Mouse (Mus musculus) induced T-regulatory cell, adult 2 months (primary cell): ENCODE measurements around the gene Dennd5a.

Experiments
- DNase-seq: peaks from one replicate; pipeline ENCODE4 v3.0.0-alpha.2; 2012; ENCODE audit warnings: low read depth

Dennd5a gene

DNA sequence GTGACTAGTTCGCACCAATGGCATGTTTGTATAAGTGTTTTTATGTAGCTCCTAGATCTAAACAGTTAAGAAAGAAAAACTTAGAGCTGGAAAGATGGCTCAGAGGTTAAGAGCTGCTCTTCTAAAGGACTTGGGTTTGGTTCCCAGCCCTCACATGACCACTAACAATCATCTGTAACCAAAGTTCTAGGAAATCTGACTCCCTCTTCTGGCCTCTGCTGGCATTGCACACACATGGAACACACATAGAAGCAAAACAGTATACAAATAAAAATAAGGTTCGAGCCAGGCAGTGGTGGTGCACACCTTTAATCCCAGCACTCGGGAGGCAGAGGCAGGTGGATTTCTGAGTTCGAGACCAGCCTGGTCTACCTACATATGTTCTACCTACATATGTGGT is 3.4 kb upstream of the Dennd5a start:
- peak; percentile 50 for DNase-seq

DNA sequence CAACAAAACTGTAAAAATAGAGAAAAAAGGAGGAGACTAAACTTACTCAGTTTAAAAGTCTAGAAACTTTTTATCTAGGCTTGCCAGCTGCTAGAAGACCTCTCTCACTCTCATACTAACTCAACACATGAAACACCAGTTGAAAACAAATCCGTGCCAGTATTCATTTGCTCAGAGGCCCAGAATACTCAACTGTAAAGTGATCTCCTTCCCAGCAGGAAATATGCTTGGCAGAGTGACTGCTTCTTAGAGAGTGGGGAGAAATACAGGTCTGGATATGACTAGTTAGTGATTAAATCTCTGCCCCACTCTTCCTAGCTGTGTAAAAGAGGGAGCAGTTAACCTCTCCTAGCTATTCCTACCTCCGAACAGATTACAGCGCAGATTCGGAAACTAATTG is 2.3 kb upstream of the Dennd5a start:
- DNase-seq = no peak

DNA sequence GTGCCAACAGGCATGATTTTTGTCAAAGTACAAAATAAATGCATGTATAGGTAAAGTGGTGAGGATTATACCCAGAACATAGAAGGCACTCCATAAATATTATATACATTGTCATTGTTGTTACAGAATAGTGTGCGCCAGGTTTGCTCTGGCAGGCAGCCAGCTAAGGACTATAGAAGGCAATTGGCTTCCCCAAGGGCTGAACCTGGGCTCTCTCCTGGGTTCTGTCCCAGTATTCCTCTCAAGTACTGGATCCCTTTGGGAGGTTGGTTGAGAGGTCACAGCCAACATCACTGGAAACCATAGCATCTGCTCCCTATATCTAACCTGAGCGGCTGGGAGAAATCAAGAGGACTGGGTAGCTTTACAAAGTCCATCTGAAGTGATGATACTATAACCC is 1.3 kb upstream of the Dennd5a start:
- no peak for DNase-seq

DNA sequence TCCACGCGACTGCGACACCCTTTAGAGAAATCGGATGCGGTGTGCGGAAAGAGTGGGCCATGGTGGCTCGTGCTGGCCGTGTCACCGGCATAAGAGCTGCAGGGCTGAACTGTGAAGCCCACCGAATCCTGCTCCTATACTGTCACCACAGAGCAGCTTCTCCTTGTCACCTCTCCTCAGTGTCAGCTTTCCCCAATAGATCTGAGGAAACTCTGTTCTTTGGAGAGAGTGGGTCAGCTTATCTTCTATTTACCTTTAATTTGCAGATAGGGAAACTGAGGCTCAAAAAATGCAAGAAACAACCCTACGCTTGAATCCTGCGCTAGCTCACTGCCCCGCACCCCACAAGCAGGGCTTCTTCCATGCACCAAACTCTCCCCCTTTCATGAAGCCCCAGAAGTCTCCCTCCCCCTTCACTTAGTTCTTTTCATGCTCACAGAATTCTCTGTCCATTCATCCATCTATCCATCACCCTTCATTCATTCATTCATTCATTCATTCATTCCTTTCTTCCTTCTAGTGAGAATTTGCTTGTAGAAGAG is 414 bp upstream of the Dennd5a start:
- no peak for DNase-seq

DNA sequence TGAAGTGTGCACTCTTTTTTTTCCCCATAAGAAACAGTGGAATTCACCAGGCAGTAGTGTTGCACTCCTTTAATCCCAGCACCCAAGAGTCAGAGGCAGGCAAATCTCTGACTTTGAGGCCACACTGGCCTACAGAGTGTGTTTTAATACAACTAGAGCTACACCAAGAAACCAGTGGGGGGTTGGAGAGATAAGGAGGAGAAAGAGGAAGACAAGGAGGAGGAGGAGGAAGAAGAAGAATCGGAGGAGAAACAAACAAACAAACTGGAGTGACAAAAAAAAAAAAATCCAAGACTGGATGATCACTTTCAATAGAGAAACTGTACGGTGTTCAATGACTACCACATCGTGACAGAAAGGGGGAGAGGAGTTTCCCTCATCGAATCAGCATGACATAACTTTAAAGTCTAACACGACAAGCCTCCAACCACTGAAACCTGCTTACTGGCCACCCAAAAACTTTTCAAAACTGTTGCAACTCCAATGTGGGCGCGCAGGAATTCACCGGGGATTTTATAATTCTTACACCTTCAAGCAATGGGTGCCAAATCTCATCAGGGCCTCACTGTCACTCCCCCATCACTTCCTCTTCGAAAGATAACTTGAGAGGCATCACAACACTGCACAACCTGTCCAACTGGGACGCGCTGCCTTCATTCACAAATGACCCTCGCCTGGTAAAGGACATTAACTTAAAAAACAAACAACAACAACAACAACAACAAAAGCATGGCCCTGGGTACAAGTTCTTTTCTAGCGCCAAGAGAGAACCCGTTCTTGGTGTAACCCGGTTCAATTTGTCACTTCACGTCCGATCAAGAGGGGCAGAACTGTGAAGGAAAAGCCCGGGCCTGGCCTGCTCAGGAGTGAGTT is 1.2 kb downstream of the Dennd5a start:
- peak; percentile 84 for DNase-seq

DNA sequence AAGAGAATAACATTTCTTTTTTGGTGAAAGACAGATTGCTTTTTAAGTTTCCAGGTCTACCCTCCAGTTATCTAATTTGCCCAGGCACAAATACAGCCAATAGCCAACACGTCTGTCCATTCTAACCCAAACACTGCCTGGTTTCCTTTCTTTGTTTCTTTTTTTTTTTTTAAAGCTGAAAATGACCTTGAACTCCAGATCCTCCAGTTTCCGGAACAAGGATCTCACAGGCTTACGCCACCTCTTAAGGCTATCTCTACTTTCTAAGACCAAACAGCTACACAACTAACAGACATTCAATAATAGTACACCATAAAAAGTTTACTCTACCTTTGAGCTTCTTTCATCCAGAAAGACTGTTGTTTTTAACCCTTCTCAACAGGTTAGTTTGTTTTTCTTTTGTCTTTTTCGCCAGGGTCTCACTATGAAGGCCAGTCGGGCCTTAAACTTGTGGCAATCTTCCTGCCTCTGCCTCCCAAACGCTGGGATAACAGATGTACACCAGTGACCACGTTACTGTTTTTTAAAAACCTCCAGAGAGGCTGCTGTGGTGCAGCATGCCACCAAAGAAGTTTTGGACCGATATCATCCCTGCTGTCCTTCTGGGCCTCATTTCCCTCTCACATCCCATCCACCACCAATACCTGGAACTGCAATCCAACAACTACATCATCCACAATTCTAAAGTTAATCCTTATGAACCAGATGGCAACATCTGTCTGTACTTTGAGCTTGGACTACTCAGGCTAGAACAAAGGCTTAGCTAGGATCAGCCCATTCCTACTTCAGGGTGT is 2.1 kb downstream of the Dennd5a start:
- no peak for DNase-seq

DNA sequence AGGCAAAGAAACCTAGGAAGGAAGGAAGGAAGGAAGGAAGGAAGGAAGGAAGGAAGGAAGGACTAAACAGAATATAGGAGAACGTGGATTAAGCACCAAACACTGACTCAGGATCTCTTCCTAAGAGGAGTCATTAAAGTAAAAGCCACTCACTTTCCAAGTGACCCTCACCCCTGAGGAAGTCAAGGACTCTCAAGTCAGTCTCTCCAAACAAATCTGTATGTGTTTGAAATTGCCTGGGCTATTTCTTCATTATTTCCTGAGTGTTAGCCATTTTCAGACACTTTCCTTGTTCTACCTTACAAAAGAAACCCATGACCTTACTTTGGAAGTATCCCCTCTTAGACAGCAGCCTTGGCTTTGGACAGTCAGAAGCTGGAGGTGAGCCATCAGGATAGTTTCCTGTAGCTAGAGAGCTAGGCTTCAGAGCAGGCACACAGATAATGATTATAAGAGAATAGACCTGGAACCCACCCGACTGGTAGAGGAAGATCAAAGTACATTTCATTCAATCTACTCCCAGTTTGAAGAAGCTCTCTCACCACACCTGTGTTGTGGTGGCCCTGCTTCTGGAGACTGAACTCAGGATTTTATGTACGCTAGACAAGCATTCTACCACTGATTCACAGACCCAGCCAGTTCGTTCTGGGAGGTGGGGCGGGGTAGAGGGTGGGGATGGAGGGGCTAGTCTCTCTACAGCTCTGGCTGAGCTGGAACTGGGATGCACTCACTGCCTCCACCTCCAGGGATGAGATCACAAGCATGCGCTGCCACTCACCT is 5.5 kb downstream of the Dennd5a start:
- DNase-seq = no peak

DNA sequence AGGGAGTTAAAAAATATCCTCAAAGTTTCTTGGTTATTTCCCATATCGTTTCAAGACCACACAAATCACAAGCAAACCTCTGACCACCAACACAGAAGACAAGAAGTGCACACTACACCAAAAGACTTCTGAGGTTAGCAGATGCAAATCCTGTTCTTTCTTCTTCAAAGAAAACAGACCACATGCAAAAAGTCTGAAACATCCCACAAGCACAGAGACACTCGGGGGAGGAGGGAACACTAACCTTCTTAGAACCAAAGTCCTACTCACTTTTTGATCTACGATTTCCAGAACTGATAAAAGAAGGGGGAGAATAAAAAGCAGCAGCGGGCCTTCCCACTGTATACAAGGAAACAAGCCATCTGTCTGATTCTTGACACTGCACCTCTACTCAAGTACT is 9.0 kb downstream of the Dennd5a start:
- DNase-seq = peak; percentile 76

DNA sequence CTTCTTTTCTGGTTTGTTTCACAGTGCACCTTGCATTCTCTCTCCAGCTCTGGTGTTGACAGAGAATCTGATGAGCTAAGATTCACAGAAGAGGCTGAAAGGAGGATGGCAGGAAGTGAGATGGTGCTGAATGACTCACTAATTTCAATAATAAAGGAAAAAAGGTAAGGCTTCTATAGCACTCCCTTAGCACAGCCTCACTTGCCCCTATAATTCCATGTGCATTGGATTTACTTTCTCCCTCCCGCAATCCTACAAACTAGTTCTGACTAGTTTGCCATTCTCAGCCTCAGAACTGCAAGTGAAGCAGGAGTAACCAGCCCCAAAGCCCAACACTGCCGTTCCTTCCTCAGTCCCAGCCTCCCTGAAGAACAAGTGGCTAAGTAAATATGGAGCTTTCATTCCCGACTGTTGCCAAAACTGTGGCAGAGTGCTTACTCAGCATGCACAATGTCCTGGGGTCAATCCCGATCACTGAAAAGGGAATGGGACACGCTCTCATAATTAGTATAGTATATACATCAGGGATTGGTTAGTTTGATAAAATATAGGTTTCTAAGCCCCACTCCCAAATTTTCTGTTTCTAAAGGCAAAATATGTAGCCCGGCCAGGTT is 15.7 kb downstream of the Dennd5a start:
- no peak for DNase-seq

DNA sequence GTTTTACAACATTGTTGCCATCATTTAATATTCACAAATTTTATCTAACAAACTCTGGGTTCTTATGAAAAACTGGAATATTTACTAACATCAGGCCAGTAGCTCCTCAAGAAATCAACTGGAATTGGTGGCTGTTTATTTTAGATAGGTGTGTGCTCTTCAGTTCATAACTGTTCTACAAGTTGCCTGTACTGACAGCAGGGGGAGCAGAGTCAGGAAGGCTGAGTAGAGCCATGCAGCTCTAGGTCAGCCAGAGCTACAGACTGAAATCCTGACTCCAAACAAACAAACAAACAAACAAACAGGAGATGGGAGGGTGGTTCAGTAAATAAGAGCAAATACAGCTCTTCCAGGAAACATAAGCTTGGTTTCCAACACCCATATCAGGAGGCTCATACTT is 30.6 kb downstream of the Dennd5a start:
- DNase-seq = no peak

DNA sequence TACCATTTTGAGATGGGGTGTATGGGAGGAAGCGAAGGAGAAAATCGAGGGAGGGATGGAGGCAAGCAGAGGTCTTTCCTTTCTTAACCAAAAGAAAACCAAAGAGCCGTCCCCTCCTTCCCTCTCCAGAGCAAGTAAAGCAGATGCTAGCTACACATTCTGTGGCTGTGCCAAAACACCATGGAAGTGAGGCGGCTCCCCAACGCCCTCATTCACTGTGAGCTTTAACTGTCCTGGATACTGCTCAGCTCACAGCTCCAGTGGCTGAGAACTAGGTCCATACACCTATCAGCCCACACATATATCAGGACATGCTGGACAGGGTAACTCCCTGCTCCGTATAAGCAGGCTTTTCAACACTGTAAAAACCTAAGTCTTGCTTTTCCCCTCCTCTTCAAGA is 31.9 kb downstream of the Dennd5a start:
- no peak for DNase-seq

DNA sequence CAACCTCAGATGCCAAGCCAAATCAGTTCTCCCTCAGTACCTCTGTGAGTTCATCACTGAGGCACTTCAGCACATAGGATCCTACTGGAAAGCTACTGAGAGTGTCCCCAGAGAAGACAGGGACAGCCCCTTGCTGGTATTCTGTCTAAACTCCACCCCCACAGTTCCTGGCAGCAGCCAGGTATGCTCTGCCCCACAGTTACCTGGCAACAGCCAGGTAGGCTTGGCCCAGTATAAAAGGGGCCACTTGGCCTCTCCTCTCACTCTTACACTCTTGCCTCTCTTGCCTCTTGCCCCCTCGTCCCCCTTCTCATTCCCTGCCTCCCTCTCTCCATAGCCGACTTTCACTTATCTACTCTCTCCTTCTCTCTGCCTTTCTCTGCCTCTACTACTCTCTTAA is 35.3 kb downstream of the Dennd5a start:
- DNase-seq = no peak

DNA sequence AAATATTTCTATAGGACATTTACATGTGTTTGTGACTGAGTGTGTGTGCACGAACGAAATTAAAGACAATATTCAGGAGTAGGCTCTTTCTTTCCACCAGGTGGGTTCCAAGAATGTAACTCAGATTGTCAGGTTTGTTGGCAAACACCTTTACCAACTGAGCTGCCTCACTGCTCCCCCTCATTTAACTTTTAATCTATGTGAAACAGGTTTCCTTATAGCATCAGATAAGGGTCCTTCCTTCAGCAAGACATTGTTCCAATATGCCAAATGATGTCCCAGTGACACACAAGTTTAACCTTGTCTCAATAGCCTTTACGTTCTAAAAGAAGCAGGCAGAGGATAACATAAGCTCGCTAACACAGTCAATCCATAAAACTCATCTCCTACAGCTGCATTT is 37.4 kb downstream of the Dennd5a start:
- DNase-seq = no peak

DNA sequence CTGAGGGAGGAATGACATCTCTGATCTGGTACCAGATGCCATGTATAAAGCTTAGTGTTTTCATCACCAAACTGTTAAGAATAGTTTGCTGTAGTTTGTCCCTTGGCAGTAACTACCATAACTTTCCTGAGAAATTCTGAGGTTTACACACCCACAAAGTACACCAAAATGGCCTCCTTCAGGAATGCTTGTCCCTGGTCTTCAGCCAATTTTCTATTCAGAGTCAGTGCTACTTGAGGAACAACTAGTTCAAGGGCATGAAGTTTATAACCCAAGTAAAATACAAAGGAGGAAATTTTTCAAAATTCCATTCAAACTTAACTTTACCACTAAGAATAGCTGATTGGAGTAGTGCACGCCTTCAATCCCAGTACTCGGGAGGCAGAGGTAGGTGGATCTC is 54.1 kb downstream of the Dennd5a start:
- DNase-seq = no peak

DNA sequence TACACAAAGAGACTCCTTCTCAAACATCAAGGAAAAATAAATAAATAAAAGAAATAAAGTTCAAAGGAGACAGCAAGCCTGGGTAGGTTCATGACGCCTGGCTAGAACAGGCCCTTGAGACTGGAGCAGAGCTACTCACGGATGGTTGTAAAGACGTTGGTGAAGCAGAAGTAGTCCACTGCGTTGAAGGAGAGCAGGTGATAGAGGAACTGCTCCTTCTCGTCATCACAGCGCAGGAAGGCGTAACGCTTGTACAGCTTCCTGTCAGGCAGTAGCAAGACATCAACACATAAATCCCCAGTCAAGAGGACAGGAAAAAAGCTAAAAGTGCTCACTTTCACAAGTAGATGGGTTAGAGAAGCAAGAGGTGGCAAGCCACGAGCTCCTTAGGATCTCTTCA is 59.3 kb downstream of the Dennd5a start:
- DNase-seq = no peak

DNA sequence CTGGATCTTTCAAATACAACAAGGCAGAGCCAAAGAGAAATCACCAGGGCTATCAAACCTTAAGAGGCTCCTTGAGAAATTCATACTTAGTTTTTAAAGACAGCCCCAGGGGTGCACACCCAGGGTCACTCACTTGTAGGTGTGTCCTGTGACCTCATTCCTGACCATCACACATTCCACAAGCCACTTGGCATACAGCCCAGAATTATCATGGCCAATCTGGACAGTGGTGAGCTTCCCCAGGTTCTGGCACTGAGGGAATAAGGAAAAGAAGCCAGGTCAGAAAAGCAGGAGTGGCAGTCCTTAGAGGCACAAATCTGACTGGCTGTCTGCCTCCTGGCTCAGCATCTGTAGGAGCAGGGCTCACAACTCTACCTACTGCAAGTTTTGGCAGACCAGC is 61.4 kb downstream of the Dennd5a start:
- DNase-seq = no peak

DNA sequence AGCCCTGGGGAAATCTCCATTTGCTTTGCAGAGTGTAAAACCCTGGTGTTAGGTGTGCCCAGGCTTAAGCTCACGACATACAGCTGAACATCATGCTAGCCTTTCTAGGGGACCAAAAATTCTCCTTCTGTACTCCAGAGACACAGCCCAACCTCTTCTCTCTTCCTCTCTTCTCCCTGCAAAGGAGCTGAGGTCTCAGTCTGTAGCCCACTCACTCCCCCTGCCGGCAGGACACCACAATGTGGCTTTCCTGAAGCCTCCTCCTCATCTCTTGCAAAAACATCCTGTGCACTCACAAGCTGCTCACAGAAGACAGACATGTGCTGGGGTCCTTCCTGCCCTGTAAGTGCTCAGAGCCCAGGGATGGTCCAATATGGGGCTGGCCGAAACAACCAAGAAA is 67.7 kb downstream of the Dennd5a start:
- peak; percentile 55 for DNase-seq

DNA sequence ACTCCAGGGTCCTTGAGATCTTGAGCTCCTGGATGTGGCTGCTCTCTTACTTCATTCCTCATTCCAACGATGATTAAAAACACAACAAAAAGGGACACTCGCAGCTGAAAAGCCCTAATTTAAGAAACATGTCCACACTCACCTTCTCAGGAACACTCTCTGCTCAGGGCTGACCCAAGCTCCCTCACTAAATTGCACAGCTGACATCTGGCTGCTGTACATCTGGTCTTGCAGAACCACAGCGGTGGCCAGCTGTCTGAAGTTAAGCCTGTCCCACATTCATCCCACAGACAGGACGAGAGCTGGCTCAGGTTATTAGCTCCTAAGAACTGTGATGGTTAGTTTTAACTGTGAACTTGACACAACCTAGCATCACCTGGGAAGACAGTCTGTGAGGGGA is 68.5 kb downstream of the Dennd5a start:
- DNase-seq = no peak

DNA sequence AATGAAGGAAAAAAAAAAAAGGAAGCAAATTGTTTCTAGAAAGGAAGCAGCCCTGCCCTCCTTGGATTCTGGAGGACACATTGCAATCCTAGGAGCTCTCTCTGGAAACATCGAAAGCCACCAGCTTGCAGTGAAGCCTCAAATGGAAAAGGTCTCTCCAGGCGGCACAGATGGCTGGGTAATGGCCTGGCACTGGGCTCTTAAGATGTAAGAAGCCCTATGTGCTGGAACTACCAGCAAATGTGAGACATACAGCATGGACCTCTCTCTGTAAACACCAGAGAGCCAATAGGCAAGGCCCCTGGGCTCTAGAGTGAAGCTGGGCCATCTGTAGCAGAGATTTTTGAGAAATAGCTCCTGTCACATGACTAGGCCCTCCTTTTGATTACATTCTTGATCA is 70.0 kb downstream of the Dennd5a start:
- no peak for DNase-seq

DNA sequence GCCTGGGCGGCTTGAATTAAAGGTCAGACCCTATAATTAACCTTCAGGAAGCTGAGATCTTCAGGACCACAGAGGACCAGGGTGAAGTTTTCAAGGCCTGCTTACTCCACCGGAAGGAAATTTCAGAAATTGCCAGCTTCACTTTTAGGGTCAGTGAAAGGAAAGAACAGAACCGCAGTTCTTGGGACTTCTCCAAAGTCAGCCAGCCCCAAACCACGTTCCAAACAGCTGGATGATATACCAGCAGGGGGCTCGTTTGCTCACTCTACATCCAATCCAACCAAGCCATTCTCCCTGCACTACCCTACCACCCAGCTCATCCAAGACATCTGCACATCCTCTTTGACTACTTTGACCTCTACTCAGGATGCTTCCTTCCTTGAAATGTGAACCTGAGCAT is 71.0 kb downstream of the Dennd5a start:
- DNase-seq = no peak

DNA sequence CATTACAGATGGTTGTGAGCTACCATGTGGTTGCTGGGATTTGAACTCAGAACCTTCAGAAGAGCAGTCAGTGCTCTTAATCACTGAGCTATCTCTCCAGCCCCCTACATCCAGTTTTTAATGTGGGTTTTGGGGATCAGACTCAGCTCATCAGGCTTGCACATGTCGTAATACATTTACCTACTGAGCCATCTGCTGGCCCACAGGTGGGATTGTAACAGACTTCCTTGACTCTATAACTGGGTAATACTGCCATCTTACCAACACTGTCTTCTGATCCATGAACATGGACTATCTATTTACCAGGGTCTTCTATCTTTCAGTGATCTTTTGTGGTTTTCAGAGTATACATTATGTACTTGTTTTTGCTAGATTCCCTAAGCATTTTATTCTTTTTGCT is 74.0 kb downstream of the Dennd5a start:
- DNase-seq = no peak

DNA sequence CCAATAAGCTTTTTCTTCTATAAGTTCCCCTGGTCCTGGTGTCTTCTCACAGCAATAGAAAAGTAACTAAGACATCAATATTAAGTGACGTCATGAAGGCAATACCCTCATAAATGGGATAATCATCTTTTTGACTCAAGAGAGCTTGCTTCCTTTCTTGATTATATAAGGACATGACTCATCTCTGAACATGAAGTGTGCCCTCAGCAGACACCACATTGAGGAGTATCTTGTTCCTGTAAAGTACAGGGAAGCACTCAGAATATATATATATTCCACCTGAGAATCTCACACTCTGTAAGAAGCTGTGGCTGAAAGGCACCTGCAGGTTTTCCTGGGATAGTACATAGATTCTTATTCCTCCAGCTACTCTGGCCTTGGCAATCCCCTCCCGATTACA is 77.7 kb downstream of the Dennd5a start:
- DNase-seq = no peak
